Mouse (Mus musculus): ENCODE results near the gene Naxd. TPM values are rescaled to one million over a fixed set of nuclear protein-coding genes. Genes with fewer than 3 reads are reported as not detected.

The Naxd gene
- total and polyA plus RNA-seq, 3 experiments = 38.2 to 78.6 (median 56.3) TPM

GRCm38 (mm10) chr8:11469095-11469494 is 28.2 kb upstream of the Naxd start:
- H3K4me1 ChIP-seq (ENCODE audit: insufficient read depth, low read depth, low read length) = no peaks in the 10 kb centered on the region
- peaks cover 25% of the 10 kb centered on the region for H3K27me3 ChIP-seq (ENCODE audit: insufficient read depth, low read length)
- TF ChIP-seq TAL1 (conservative IDR thresholded peaks at IDR 0.05; ENCODE audit: low read depth, low read length) = no peak
- TF ChIP-seq POLR2AphosphoS5 (IDR thresholded peaks at IDR 0.05; ENCODE audit: insufficient replicate concordance, low read depth, low read length) = no peak
- no peak for TF ChIP-seq GATA2 (IDR thresholded peaks at IDR 0.05; ENCODE audit: borderline replicate concordance, low read depth, low read length)
- H3K36me3 ChIP-seq (replicated peaks) = no peaks in the 10 kb centered on the region
- H3K9me3 ChIP-seq (replicated peaks) = no peaks in the 10 kb centered on the region; the same call in 1 of the 2 replicates
- DNase-seq (ENCODE audit: low spot score) (no peak), ATAC-seq (ENCODE audit: extremely low read depth, insufficient number of reproducible peaks, low FRiP score, poor library complexity, severe bottlenecking) (no peak)
- no peak overlapping the region for H3K4me3 ChIP-seq (ENCODE audit: low read depth, low read length)

- TF ChIP-seq TAL1 (conservative IDR thresholded peaks at IDR 0.05; ENCODE audit: low read depth, low read length) (no peak), GATA2 (IDR thresholded peaks at IDR 0.05; ENCODE audit: borderline replicate concordance, low read depth, low read length) (no peak), GATA1 (IDR thresholded peaks at IDR 0.05; ENCODE audit: borderline replicate concordance, low read length) (no peak), CTCF (IDR thresholded peaks at IDR 0.05; ENCODE audit: low read depth, low read length) (no peak), POLR2AphosphoS5 (IDR thresholded peaks at IDR 0.05; ENCODE audit: insufficient replicate concordance, low read depth, low read length) (no peak)
- no peak for ATAC-seq (ENCODE audit: extremely low read depth, insufficient number of reproducible peaks, low FRiP score, poor library complexity, severe bottlenecking)
- peaks cover 30% of the 10 kb centered on the region for H3K27me3 ChIP-seq (ENCODE audit: insufficient read depth, low read length)
Observed at GRCm38 (mm10) chr8:11470694-11471093, 26.6 kb upstream of the Naxd start.

DNA sequence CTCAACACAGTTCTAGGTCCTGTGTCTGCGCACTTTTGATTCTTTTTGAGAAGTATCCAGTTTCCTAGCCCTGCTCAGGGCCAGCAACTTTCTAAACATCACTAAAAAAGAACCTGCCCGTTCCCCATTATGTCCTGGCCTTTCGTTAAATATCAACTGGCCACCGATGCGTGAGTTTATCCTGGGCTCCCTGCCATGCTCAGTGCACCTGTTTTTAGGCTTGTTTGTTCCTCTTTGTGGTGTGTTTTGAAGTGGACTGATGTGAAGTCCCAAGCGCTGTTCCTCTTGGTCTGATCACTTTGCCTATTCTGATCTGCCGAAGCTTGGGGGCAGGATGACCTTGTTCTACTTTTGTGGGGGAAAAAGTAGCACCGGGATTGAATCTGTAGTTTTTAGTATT is 26.0 kb upstream of the Naxd start:
- no peaks in the 10 kb centered on the region for H3K36me3 ChIP-seq (replicated peaks)
- ATAC-seq (ENCODE audit: extremely low read depth, insufficient number of reproducible peaks, low FRiP score, poor library complexity, severe bottlenecking) (no peak), DNase-seq (ENCODE audit: low spot score) (no peak)
- no peaks in the 10 kb centered on the region for H3K4me1 ChIP-seq (ENCODE audit: insufficient read depth, low read depth, low read length)
- peaks cover 37% of the 10 kb centered on the region for H3K27me3 ChIP-seq (ENCODE audit: insufficient read depth, low read length)
- no peak overlapping the region for H3K4me3 ChIP-seq (ENCODE audit: low read depth, low read length)
- no peaks in the 10 kb centered on the region; the same call in 1 of the 2 replicates for H3K9me3 ChIP-seq (replicated peaks)
- TF ChIP-seq POLR2AphosphoS5 (IDR thresholded peaks at IDR 0.05; ENCODE audit: insufficient replicate concordance, low read depth, low read length) = no peak
- TF ChIP-seq GATA1 (IDR thresholded peaks at IDR 0.05; ENCODE audit: borderline replicate concordance, low read length) = no peak
- no peak for TF ChIP-seq CTCF (IDR thresholded peaks at IDR 0.05; ENCODE audit: low read depth, low read length)
- no peak for TF ChIP-seq GATA2 (IDR thresholded peaks at IDR 0.05; ENCODE audit: borderline replicate concordance, low read depth, low read length)
- no peak for TF ChIP-seq TAL1 (conservative IDR thresholded peaks at IDR 0.05; ENCODE audit: low read depth, low read length)

More at GRCm38 (mm10) chr8:11470694-11471093, 26.6 kb upstream of the Naxd start:
- no peaks in the 10 kb centered on the region for H3K36me3 ChIP-seq (replicated peaks)
- H3K4me1 ChIP-seq (ENCODE audit: insufficient read depth, low read depth, low read length) = no peaks in the 10 kb centered on the region
- DNase-seq (ENCODE audit: low spot score) = no peak
- no peaks in the 10 kb centered on the region; the same call in 1 of the 2 replicates for H3K9me3 ChIP-seq (replicated peaks)
- no peak overlapping the region for H3K4me3 ChIP-seq (ENCODE audit: low read depth, low read length)

DNA sequence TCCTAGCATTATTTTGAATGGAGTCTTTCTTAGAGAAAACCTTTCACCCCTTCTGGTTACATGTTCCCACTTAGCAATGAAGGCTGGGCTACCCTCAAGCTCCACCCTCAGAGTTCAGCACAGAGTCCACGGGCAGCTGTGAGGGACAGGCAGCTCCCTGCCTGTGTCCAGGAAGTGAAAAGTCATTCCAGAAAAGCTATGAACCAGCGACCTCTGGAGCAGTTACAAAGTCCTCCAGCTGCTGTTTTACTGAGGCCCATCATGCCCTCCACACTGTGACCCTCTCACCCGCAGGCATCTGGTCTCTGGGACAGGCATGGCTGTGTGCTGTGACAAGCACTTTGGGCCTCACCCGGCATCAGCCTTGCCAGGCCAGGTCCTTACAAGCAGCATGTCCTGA is 24.2 kb upstream of the Naxd start:
- H3K4me3 ChIP-seq (ENCODE audit: low read depth, low read length) = no peak overlapping the region
- H3K36me3 ChIP-seq (replicated peaks) = no peaks in the 10 kb centered on the region
- H3K9me3 ChIP-seq (replicated peaks) = no peaks in the 10 kb centered on the region
- DNase-seq (ENCODE audit: low spot score) (no peak), ATAC-seq (ENCODE audit: extremely low read depth, insufficient number of reproducible peaks, low FRiP score, poor library complexity, severe bottlenecking) (no peak)
- no peaks in the 10 kb centered on the region for H3K4me1 ChIP-seq (ENCODE audit: insufficient read depth, low read depth, low read length)
- TF ChIP-seq POLR2AphosphoS5 (IDR thresholded peaks at IDR 0.05; ENCODE audit: insufficient replicate concordance, low read depth, low read length) = no peak
- TF ChIP-seq GATA1 (IDR thresholded peaks at IDR 0.05; ENCODE audit: borderline replicate concordance, low read length) = no peak
- TF ChIP-seq TAL1 (conservative IDR thresholded peaks at IDR 0.05; ENCODE audit: low read depth, low read length) = no peak
- TF ChIP-seq GATA2 (IDR thresholded peaks at IDR 0.05; ENCODE audit: borderline replicate concordance, low read depth, low read length) = no peak
- no peak for TF ChIP-seq CTCF (IDR thresholded peaks at IDR 0.05; ENCODE audit: low read depth, low read length)
- H3K27me3 ChIP-seq (ENCODE audit: insufficient read depth, low read length) = peaks cover 48% of the 10 kb centered on the region

DNA sequence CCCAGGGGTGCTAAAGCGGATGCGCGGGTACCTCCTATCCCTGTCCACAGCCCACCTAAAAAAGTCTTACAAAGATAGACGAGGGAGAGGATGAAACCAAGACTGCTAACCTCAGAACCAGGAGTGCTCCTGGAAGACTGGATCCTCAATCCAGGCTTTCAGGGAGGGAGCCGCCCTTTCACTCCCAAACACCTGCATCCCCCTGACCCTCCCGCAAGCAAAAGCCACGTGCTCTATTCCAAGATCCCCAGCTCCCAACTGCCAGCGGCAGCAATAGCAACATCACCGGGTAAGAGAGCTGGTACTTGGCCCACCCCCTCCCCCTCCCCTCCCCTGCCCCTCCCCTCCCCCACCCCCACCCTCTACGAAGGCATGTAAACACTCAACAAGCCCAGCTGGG is 21.9 kb upstream of the Naxd start:
- Histone ChIP-seq H3K9me3 (replicated peaks) (no peaks in the 10 kb centered on the region), H3K36me3 (replicated peaks) (no peaks in the 10 kb centered on the region), H3K4me1 (ENCODE audit: insufficient read depth, low read depth, low read length) (no peaks in the 10 kb centered on the region), H3K4me3 (ENCODE audit: low read depth, low read length) (no peak overlapping the region), H3K27me3 (ENCODE audit: insufficient read depth, low read length) (peaks cover 63% of the 10 kb centered on the region)
- no peak for DNase-seq (ENCODE audit: low spot score)
- no peak for TF ChIP-seq TAL1 (conservative IDR thresholded peaks at IDR 0.05; ENCODE audit: low read depth, low read length)
- TF ChIP-seq GATA1 (IDR thresholded peaks at IDR 0.05; ENCODE audit: borderline replicate concordance, low read length) = no peak
- no peak for TF ChIP-seq CTCF (IDR thresholded peaks at IDR 0.05; ENCODE audit: low read depth, low read length)
- no peak for TF ChIP-seq GATA2 (IDR thresholded peaks at IDR 0.05; ENCODE audit: borderline replicate concordance, low read depth, low read length)
- TF ChIP-seq POLR2AphosphoS5 (IDR thresholded peaks at IDR 0.05; ENCODE audit: insufficient replicate concordance, low read depth, low read length) = no peak
- no peak for ATAC-seq (ENCODE audit: extremely low read depth, insufficient number of reproducible peaks, low FRiP score, poor library complexity, severe bottlenecking)

DNA sequence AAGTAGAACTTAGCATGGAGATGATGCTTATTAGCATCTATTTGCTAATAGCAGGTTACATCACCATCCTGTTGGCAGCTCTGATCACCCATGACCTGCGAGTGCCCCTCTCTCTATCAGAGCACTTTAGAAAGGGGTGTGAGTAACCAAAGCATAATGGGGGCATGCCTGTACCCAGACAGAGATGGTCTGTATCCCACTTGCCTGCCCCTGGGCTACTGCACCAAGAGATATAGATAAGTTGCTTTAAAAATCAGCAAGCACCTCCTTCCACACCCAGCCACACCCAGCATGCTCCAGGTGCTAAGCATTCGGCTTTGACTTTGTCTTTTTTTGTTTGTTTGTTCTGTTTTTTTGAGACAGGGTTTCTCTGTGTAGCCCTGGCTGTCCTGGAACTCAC is 21.4 kb upstream of the Naxd start:
- Histone ChIP-seq H3K9me3 (replicated peaks) (no peaks in the 10 kb centered on the region), H3K4me1 (ENCODE audit: insufficient read depth, low read depth, low read length) (no peaks in the 10 kb centered on the region), H3K36me3 (replicated peaks) (no peaks in the 10 kb centered on the region), H3K4me3 (ENCODE audit: low read depth, low read length) (no peak overlapping the region), H3K27me3 (ENCODE audit: insufficient read depth, low read length) (peaks cover 61% of the 10 kb centered on the region)
- TF ChIP-seq GATA1 (IDR thresholded peaks at IDR 0.05; ENCODE audit: borderline replicate concordance, low read length) (no peak), TAL1 (conservative IDR thresholded peaks at IDR 0.05; ENCODE audit: low read depth, low read length) (no peak), POLR2AphosphoS5 (IDR thresholded peaks at IDR 0.05; ENCODE audit: insufficient replicate concordance, low read depth, low read length) (no peak), GATA2 (IDR thresholded peaks at IDR 0.05; ENCODE audit: borderline replicate concordance, low read depth, low read length) (no peak), CTCF (IDR thresholded peaks at IDR 0.05; ENCODE audit: low read depth, low read length) (no peak)
- no peak for DNase-seq (ENCODE audit: low spot score)
- no peak for ATAC-seq (ENCODE audit: extremely low read depth, insufficient number of reproducible peaks, low FRiP score, poor library complexity, severe bottlenecking)
